29 mouse cellular contexts compared by ENCODE assay signal in the genomic region with DNA sequence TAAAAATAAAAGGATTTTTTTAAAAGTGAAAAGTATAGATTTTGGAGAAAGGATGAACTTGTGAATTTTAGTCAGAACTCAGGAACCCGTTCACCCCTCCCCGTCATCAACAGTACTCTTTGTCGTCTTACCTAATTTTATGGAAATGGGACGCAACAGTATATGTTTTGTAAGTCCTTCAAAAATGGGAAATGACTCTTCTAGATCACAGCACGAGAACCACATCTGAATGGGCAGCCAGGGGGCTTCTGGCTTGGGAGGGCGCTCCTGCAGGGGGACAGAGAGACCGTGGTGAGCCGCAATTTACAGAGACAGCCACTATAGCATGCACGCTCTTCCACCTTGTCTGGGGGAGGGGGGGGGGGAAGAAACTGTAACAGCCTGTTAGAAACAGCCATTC.
"Had no signal": no experiment of that assay in that cellular context is flagged by ENCODE, and none has a peak within 500 bp of the region (broad histone marks: within the 10 kb centered on the region; RNA-seq: fewer than 3 reads in every experiment).

No protein-coding gene starts in this region.

- DNase-seq: cerebellum, adult 18-20 months; cerebellum, adult 2 months; cerebellum, adult 8-10 months; cerebellum, adult 9-10 months; cerebellum, adult 9-11 months; cerebellum, postnatal 10 days; cerebellum, postnatal 25 days; cerebellum, postnatal 36 days; embryo, embryonic 11 days; forebrain, postnatal 0 days; gastrocnemius, adult 2 months; gastrocnemius, postnatal 10 days; gastrocnemius, postnatal 14 days; gastrocnemius, postnatal 25 days; gastrocnemius, postnatal 36 days; heart, adult 11 months; heart, adult 18-20 months; heart, adult 2 months had no signal

- H3K4me3 ChIP-seq: embryonic facial prominence, embryonic 10.5 days; embryonic facial prominence, embryonic 12.5 days; embryonic facial prominence, embryonic 13.5 days; embryonic facial prominence, embryonic 15.5 days; erythroblast, embryonic 14.5 days; forebrain, embryonic 10.5 days; forebrain, embryonic 12.5 days; forebrain, embryonic 13.5 days; forebrain, embryonic 15.5 days; gastrocnemius, adult 2 months; heart, adult 2 months had no signal

- H3K9ac ChIP-seq: embryonic facial prominence, embryonic 12.5 days; embryonic facial prominence, embryonic 13.5 days; embryonic facial prominence, embryonic 15.5 days; forebrain, embryonic 12.5 days; forebrain, embryonic 13.5 days; forebrain, embryonic 15.5 days; forebrain, postnatal 0 days had no signal

- H3K4me2 ChIP-seq: embryonic facial prominence, embryonic 12.5 days; embryonic facial prominence, embryonic 13.5 days; embryonic facial prominence, embryonic 15.5 days; forebrain, embryonic 12.5 days; forebrain, embryonic 13.5 days; forebrain, embryonic 15.5 days had no signal

- H3K4me1 ChIP-seq: embryonic facial prominence, embryonic 10.5 days; embryonic facial prominence, embryonic 12.5 days; embryonic facial prominence, embryonic 13.5 days; embryonic facial prominence, embryonic 15.5 days; forebrain, embryonic 10.5 days; forebrain, embryonic 12.5 days; forebrain, embryonic 13.5 days; forebrain, embryonic 15.5 days had no signal

- H3K36me3 ChIP-seq: embryonic facial prominence, embryonic 10.5 days; embryonic facial prominence, embryonic 12.5 days; embryonic facial prominence, embryonic 13.5 days; embryonic facial prominence, embryonic 15.5 days; forebrain, embryonic 10.5 days; forebrain, embryonic 12.5 days; forebrain, embryonic 15.5 days had no signal

- ATAC-seq: forebrain, embryonic 13.5 days; forebrain, embryonic 14.5 days; forebrain, embryonic 15.5 days; forebrain, embryonic 16.5 days; forebrain, postnatal 0 days had no signal

- H3K27me3 ChIP-seq: embryonic facial prominence, embryonic 12.5 days; embryonic facial prominence, embryonic 13.5 days; embryonic facial prominence, embryonic 15.5 days; forebrain, embryonic 12.5 days; forebrain, embryonic 13.5 days; forebrain, embryonic 15.5 days had no signal

- H3K27ac ChIP-seq: embryonic facial prominence, embryonic 10.5 days; embryonic facial prominence, embryonic 12.5 days; embryonic facial prominence, embryonic 13.5 days; embryonic facial prominence, embryonic 15.5 days; forebrain, embryonic 10.5 days; forebrain, embryonic 12.5 days; forebrain, embryonic 13.5 days; forebrain, embryonic 15.5 days; gastrocnemius, adult 2 months; heart, adult 2 months had no signal

- H3K9me3 ChIP-seq: embryonic facial prominence, embryonic 15.5 days; forebrain, embryonic 15.5 days had no signal
